8 mouse cellular contexts compared by ENCODE assay signal in genomic region chr8:105900180-105900940, GRCm38 (mm10). TPM values are rescaled to one million over a fixed set of nuclear protein-coding genes. Genes with fewer than 3 reads are reported as not detected.
A peak's percentile ranks its signal among the peaks of the same experiment; 100 is the strongest.
DNase-seq lines count a peak whose midpoint lies in the region; ATAC-seq and TF ChIP-seq lines count a peak whose summit lies in the region.

Pskh1 (plus strand) TSS chr8:105900441.

- peak within 1 kb of the TSS; percentile 96 for H3K27ac ChIP-seq in cortical plate, adult 2 months (ENCODE audit: insufficient read depth, low read length)

- no peaks in the 10 kb centered on the region for H3K9me3 ChIP-seq in megakaryocyte, embryonic 14.5 days

- H3K4me3 ChIP-seq in cortical plate, adult 2 months (ENCODE audit: insufficient read depth, low read length), result peak within 1 kb of the TSS; percentile 93
- H3K4me3 ChIP-seq in megakaryocyte, embryonic 14.5 days (replicated peaks), result peak within 1 kb of the TSS; percentile 98

- peak; percentile 78 to 86 for DNase-seq in gastrocnemius, adult 8-10 months (ENCODE audit: low spot score in 2 of 2)
- DNase-seq in hindlimb bud, embryonic 11.5 days (ENCODE audit: extremely low spot score, low read depth, low spot score), result peak; percentile 77
- peak; percentile 86 to 90 for DNase-seq in left cerebral cortex, adult 8-10 months (ENCODE audit: low spot score in 2 of 2)
- peak; percentile 94 to 95 for DNase-seq in right cerebral cortex, postnatal 10 days (ENCODE audit: low spot score in 2 of 2)
- DNase-seq in urinary bladder, postnatal 25 days (ENCODE audit: low spot score), result peak; percentile 92

- peak; percentile 86 for ATAC-seq in activated CD4-positive, CD25-positive, alpha-beta regulatory T cell, adult 4 months

- H3K27me3 ChIP-seq in megakaryocyte, embryonic 14.5 days (replicated peaks), result no peaks in the 10 kb centered on the region

- TF ChIP-seq POLR2A in cortical plate, adult 2 months (IDR thresholded peaks at IDR 0.05; ENCODE audit: extremely low read depth, insufficient read depth, low read length), result peak; percentile 66

- H3K36me3 ChIP-seq in megakaryocyte, embryonic 14.5 days (replicated peaks; ENCODE audit: low read length), result peaks cover 9% of the 10 kb centered on the region

- H3K4me1 ChIP-seq in cortical plate, adult 2 months (ENCODE audit: control insufficient read depth, insufficient read depth, low read length), result no peaks in the 10 kb centered on the region; the same call in 1 of the 2 replicates
- H3K4me1 ChIP-seq in megakaryocyte, embryonic 14.5 days, result peaks cover 36% of the 10 kb centered on the region

- no peak for TF ChIP-seq CTCF in cortical plate, adult 2 months (IDR thresholded peaks at IDR 0.05; ENCODE audit: extremely low read depth, insufficient read depth, low read length)

RNA-seq across cellular contexts. Expression of gene Pskh1, which starts in this region (rescaled TPM):
- polyA plus RNA-seq in activated CD4-positive, CD25-positive, alpha-beta regulatory T cell, adult 4 months (2017; shearing (Covaris generic)), result 10 to 100 TPM in 1 of 2 experiments, 1 to 10 TPM in 1; 8.1 to 11.3 TPM
- 13.1 and 13.3 TPM in 2 replicates for polyA plus RNA-seq in cortical plate, adult 2 months (2012; rRNA removed)
- total RNA-seq in gastrocnemius, adult 8-10 months (2022), result 10 to 100 TPM; 10.9 to 14.7 (median 12.8) TPM
- total RNA-seq in left cerebral cortex, adult 8-10 months (2022), result 10 to 100 TPM in 1 of 4 experiments, 1 to 10 TPM in 3; 8.5 to 11.2 (median 9.1) TPM
- polyA plus RNA-seq in megakaryocyte, embryonic 14.5 days (2012; ENCODE audit: insufficient read depth, low replicate concordance), result 5.6 and 11.1 TPM in 2 replicates

Comparison
In these comparisons a context has a peak if more than half of its experiments do, and no peak if none do; other contexts are left out.
1. Peak in every context shown above with its lines: DNase-seq, ATAC-seq, H3K4me3 ChIP-seq and H3K27ac ChIP-seq.